Mouse (Mus musculus): ENCODE results near the gene Akap2. TPM values are rescaled to one million over a fixed set of nuclear protein-coding genes. Genes with fewer than 3 reads are reported as not detected.

Gene Akap2
- polyA plus RNA-seq, 1 experiment from 2014 or later: 99.3 TPM

GRCm38 (mm10) chr4:57902619-57903018 lies 185.2 kb downstream of the Akap2 start:
- no peak for ATAC-seq
- CTCF ChIA-PET: interaction anchor here (1.5 to 4.1 kb wide), 3 partner anchors 177 to 345 kb away, joined by 6 to 23 read pairs (median 11); no protein-coding TSS in a partner anchor
- H3K27me3 ChIP-seq: no peaks in the 10 kb centered on the region
- in situ Hi-C loops (cut with MboI; ENCODE audit: low pct_unique_long_range_greater_than_20kb): loop anchor here (5.0 to 25.0 kb wide), 3 partner anchors 230 to 538 kb away; no protein-coding TSS in a partner anchor
- TF ChIP-seq CTCF (IDR thresholded peaks at IDR 0.05): no peak
- no peak for DNase-seq (ENCODE audit: low read depth, low spot score)
- POLR2A ChIA-PET: no interaction called here

- ATAC-seq: peak; percentile 57
- POLR2A ChIA-PET: no interaction called here
- DNase-seq (ENCODE audit: low read depth, low spot score): no peak
- in situ Hi-C loops (cut with MboI; ENCODE audit: low pct_unique_long_range_greater_than_20kb): loop anchor here (5.0 to 25.0 kb wide), 3 partner anchors 232 to 539 kb away; no protein-coding TSS in a partner anchor
- TF ChIP-seq CTCF (IDR thresholded peaks at IDR 0.05): peak; percentile 82
- no peaks in the 10 kb centered on the region for H3K27me3 ChIP-seq
- CTCF ChIA-PET: interaction anchor here (0.6 to 4.1 kb wide), 6 partner anchors 20 to 236 kb away, joined by 3 to 23 read pairs (median 4); no protein-coding TSS in a partner anchor
Observed at GRCm38 (mm10) chr4:57904211-57904610, 186.8 kb downstream of the Akap2 start.

DNA sequence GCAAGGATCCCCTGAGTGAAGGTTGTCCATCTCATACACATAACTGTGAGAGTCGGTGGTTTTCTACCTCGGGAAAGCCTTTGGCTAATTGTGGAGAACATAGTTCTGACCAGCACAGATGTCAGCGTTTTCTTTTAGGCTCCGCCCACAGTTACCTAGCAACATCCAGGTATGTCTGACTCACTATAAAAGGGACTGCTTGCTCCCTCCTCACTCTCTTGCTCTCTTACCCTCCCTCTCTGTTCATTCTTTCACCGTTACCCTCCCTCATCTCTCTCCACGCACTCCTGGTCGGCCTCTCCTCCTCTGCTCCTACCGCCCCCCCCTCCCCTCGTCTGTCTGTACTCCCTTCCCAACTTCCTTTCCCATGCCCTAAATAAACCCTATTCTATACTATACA lies 187.2 kb downstream of the Akap2 start:
- no peak for ATAC-seq
- in situ Hi-C loops (cut with MboI; ENCODE audit: low pct_unique_long_range_greater_than_20kb): loop anchor here (5.0 to 25.0 kb wide), 3 partner anchors 232 to 540 kb away; no protein-coding TSS in a partner anchor
- ChIA-PET POLR2A (no interaction called here), CTCF (interaction anchor here (0.8 to 1.8 kb wide), 3 partner anchors 19 to 237 kb away, joined by 3 to 4 read pairs (median 4); no protein-coding TSS in a partner anchor)
- H3K27me3 ChIP-seq: no peaks in the 10 kb centered on the region
- TF ChIP-seq CTCF (IDR thresholded peaks at IDR 0.05): no peak
- no peak for DNase-seq (ENCODE audit: low read depth, low spot score)

- no peak for ATAC-seq
- no peak for TF ChIP-seq CTCF (IDR thresholded peaks at IDR 0.05)
- CTCF ChIA-PET: interaction anchor here (1.0 to 1.3 kb wide), 2 partner anchors 173 to 239 kb away, joined by 3 to 4 read pairs; no protein-coding TSS in a partner anchor
- H3K27me3 ChIP-seq: no peaks in the 10 kb centered on the region
- POLR2A ChIA-PET: no interaction called here
- DNase-seq (ENCODE audit: low read depth, low spot score): no peak
- in situ Hi-C loops (cut with MboI; ENCODE audit: low pct_unique_long_range_greater_than_20kb): loop anchor here (10.0 to 25.0 kb wide), 2 partner anchors 444 to 542 kb away; no protein-coding TSS in a partner anchor
Observed at GRCm38 (mm10) chr4:57906708-57907107, 189.3 kb downstream of the Akap2 start.

DNA sequence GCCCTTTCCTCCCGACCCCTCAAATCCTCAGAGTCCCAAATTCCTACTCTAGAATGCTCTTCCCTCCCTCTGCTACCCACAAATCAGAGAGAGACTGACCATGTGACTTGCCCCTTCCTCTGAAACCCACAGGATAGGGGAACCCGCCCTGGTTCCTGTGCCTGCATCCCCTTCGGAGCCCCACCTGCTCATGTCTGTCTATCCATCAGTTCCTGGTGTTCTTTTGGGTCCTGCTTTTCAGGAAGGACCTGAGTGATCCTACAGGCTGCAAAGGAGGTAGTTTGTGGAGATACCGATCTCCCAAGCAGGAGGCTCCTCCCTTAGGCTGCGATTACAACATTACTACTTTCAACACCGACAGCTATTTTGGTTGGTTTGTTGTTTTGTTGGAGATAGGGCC lies 191.4 kb downstream of the Akap2 start:
- H3K27me3 ChIP-seq: no peaks in the 10 kb centered on the region
- in situ Hi-C loops (cut with MboI; ENCODE audit: low pct_unique_long_range_greater_than_20kb): loop anchor here (10.0 to 25.0 kb wide), 2 partner anchors 447 to 544 kb away; no protein-coding TSS in a partner anchor
- no peak for TF ChIP-seq CTCF (IDR thresholded peaks at IDR 0.05)
- ChIA-PET POLR2A (no interaction called here), CTCF (interaction anchor here (1.2 kb wide), 1 partner anchor 171 kb away, joined by 3 read pairs; no protein-coding TSS in a partner anchor)
- DNase-seq (ENCODE audit: low read depth, low spot score) (no peak), ATAC-seq (no peak)

DNA sequence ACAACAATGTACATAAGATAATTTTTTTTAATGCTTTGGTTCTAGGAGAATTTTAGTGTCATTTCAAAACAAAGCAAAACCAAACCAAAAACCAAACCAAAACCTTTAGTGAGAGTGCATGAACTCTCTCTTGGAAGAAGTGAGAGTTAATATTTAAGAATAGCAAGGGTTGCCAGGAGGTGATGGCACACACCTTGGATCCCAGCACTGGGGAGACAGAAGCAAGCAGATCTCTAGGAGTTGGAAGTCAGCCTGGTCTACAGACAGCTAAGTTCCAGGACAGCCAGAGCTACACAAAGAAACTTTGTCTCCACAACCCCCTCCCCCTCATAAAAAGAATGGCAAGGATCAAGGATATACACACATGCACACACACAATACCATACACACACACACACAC lies 195.6 kb downstream of the Akap2 start:
- no peak for DNase-seq (ENCODE audit: low read depth, low spot score)
- ChIA-PET CTCF (no interaction called here), POLR2A (no interaction called here)
- no peak for TF ChIP-seq CTCF (IDR thresholded peaks at IDR 0.05)
- ATAC-seq: no peak
- in situ Hi-C loops (cut with MboI; ENCODE audit: low pct_unique_long_range_greater_than_20kb): loop anchor here (5.0 to 25.0 kb wide), 2 partner anchors 164 to 451 kb away; no protein-coding TSS in a partner anchor
- H3K27me3 ChIP-seq: no peaks in the 10 kb centered on the region

GRCm38 (mm10) chr4:57914193-57915190 lies 197.0 kb downstream of the Akap2 start:
- in situ Hi-C loops (cut with MboI; ENCODE audit: low pct_unique_long_range_greater_than_20kb): loop anchor here (5.0 to 25.0 kb wide), 2 partner anchors 163 to 452 kb away; no protein-coding TSS in a partner anchor
- no peak for TF ChIP-seq CTCF (IDR thresholded peaks at IDR 0.05)
- DNase-seq (ENCODE audit: low read depth, low spot score): no peak
- H3K27me3 ChIP-seq: no peaks in the 10 kb centered on the region
- ChIA-PET POLR2A (no interaction called here), CTCF (interaction anchor here (0.7 to 1.0 kb wide), 2 partner anchors 13 to 487 kb away, joined by 4 to 5 read pairs; no protein-coding TSS in a partner anchor)
- no peak for ATAC-seq

DNA sequence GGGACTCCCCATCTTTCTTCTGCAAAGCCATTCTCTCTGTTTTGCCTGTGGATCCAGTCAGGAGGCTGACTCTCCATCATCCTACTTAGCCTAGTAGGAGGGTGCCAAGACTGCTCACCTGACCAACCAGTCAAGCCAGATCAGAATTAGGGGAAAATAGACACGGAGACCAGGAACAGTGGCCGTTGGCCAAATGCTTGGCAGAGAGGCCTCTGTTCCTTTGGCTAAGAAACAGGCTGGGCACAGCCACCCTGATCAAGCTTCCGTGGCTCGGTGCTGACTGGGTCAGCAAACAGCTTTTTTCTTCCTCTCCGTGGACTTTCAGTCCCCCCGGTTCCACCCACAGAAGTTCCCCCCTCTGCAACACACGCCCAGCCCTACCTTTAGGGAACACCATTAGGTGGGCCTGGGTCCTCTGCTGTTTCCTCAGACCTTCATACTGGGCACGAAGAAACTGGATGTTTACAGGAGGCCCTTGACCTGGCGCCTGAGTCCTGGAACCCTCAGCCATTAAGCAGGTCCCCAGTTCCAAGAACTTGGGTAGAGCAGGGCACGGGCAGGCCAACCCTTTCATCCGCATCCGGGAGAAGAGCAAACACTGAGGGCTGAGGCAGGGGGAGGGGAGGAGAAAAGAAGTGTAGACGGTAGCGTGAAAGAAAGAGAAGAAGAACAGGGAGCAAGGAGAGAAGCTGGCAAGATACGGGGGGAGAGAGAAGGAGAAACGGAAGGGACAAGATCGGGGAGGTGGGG lies 197.9 kb downstream of the Akap2 start:
- no peak for TF ChIP-seq CTCF (IDR thresholded peaks at IDR 0.05)
- no peaks in the 10 kb centered on the region for H3K27me3 ChIP-seq
- ChIA-PET CTCF (no interaction called here), POLR2A (no interaction called here)
- DNase-seq (ENCODE audit: low read depth, low spot score): no peak
- in situ Hi-C loops (cut with MboI; ENCODE audit: low pct_unique_long_range_greater_than_20kb): loop anchor here (25.0 kb wide), 1 partner anchor 453 kb away; no protein-coding TSS in a partner anchor
- ATAC-seq: no peak

- POLR2A ChIA-PET: no interaction called here
- CTCF ChIA-PET: interaction anchor here (0.6 kb wide), 1 partner anchor 15 kb away, joined by 3 read pairs; no protein-coding TSS in a partner anchor
- no peaks in the 10 kb centered on the region for H3K27me3 ChIP-seq
- ATAC-seq (no peak), DNase-seq (ENCODE audit: low read depth, low spot score) (no peak)
- in situ Hi-C loops (cut with MboI; ENCODE audit: low pct_unique_long_range_greater_than_20kb): loop anchor here (25.0 kb wide), 1 partner anchor 454 kb away; no protein-coding TSS in a partner anchor
- no peak for TF ChIP-seq CTCF (IDR thresholded peaks at IDR 0.05)
Observed at GRCm38 (mm10) chr4:57916201-57916661, 198.8 kb downstream of the Akap2 start, which contains the start of gene D630039A03Rik. TSS of gene D630039A03Rik (minus strand) at chr4:57916297.

Data from Patski (cell line).